Mouse (Mus musculus): ENCODE results near the gene Zfp428.

DNA sequence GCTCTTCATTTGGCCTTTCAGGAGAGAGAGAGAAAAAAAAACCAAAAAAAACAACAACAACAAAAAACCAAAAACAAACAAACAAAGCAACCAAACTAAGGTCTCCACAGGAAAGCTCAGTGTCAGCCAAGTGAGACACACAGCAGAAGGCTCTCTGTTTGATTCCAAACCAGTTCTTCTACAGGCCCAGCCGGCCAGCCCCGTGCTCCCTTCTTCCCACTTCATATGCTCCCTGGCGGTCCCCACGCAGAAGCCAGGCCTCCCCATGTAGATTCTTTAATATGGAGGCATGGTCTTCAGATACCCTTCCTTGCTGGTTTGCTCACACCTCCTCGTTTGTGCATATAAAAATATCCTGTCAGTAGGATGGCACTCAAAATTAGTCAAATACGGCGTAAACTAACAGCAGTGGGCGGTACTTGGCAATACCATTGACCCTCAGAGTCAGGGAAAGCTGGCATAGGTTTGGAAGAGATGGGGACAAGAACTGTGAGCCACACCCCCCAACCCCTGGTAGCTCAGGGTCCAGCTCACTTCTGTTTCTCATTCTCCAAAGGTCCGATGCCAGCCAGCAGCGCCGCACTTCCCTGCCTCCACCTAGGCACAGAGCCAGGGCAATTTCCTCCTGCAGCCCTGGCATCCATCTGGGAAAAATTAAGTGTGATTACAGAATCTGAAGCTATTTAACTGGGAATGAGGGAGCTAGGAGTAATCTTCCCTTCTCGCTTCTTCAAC is 19.0 kb downstream of the Zfp428 start:
- TF ChIP-seq CTCF (conservative IDR thresholded peaks at IDR 0.05; ENCODE audit: insufficient read depth, insufficient read length, low read depth, low read length) = no peak
- TF ChIP-seq POLR2A (IDR thresholded peaks at IDR 0.05; ENCODE audit: low read depth, low read length) = no peak
